Comparison of ENCODE assay signal across 28 mouse cellular contexts in the genomic region with DNA sequence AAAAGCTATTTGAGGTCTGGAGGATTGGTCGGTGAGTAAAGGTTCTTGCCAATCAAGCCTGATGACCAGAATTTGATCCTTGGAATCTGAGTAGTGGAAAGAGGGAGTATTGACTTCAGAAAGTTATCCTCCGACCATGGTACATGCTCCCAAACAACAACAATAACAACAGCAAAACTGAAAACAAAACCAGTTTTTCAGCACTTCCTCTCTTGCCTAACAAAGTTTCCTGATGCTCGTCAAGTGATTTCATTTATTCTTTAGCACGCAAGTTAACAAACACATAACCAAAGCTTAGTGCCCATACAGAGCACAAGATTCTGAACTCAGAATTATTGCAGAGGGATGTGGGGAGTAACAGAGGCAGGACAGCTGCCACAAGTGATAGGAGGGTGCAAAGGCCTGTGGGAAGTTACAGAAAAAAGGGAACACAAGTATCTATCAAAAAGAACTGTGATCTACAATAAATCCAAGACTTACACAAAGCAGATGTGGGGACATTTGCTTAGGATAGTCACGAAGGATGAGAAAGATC. TPM values are rescaled to one million over a fixed set of nuclear protein-coding genes. Genes with fewer than 3 reads are reported as not detected.
A peak's percentile ranks its signal among the peaks of the same experiment; 100 is the strongest.
DNase-seq lines count a peak whose midpoint lies in the region; ATAC-seq and TF ChIP-seq lines count a peak whose summit lies in the region.
"Had no signal": no experiment of that assay in that cellular context is flagged by ENCODE, and none has a peak within 500 bp of the region (broad histone marks: within the 10 kb centered on the region; RNA-seq: fewer than 3 reads in every experiment).

No protein-coding gene starts in this region.

- 34% methylated on average over 5 of the region's 5 CpGs for WGBS in bone marrow, adult 2 months
- 72% methylated on average over 5 of the region's 5 CpGs for WGBS in heart, embryonic 10.5 days

- H3K36me3 ChIP-seq in heart, embryonic 10.5 days: no peaks in the 10 kb centered on the region
- H3K36me3 ChIP-seq: forebrain, embryonic 15.5 days; heart, embryonic 13.5 days; midbrain, embryonic 13.5 days had no signal

- TF ChIP-seq POLR2A in bone marrow, adult 2 months (IDR thresholded peaks at IDR 0.05; ENCODE audit: borderline replicate concordance, control insufficient read depth, low read depth, low read length): no peak

- ATAC-seq in CD4-positive, CD25-positive, alpha-beta regulatory T cell, adult 4 months: peak; percentile 47
- ATAC-seq in inflammation-experienced regulatory T-cells, adult 6 months: peak; percentile 30
- 0 out of 2 replicates have a peak, but pooled peaks have one; percentile 34 for ATAC-seq in megakaryocyte-erythroid progenitor cell, adult 5-6 weeks (replicated peaks; ENCODE audit: low FRiP score, low TSS enrichment, poor library complexity, severe bottlenecking)
- ATAC-seq: forebrain, embryonic 15.5 days; midbrain, embryonic 13.5 days had no signal

- no peak for TF ChIP-seq CTCF in bone marrow, adult 2 months (IDR thresholded peaks at IDR 0.05; ENCODE audit: control insufficient read depth, insufficient read depth, low read length)

- DNase-seq in heart, embryonic 10.5 days (ENCODE audit: low spot score): no peak
- no peak for DNase-seq in adipocyte (ENCODE audit: low spot score)
- no peak for DNase-seq in adrenal gland, adult 8-10 months
- DNase-seq in left cerebral cortex, adult 18-20 months (ENCODE audit: low spot score in 2 of 2): no peak
- DNase-seq: adrenal gland, postnatal 10 days; B cell, adult 2 months; cerebellum, adult 11-12 months; cerebellum, postnatal 10 days; gastrocnemius, adult 2 months; gastrocnemius, postnatal 36 days; heart, adult 2 months; heart, postnatal 10 days; kidney, adult 18-20 months; kidney, postnatal 36 days; liver; lung, adult 2 months; lung, postnatal 10 days; right cerebral cortex, postnatal 25 days had no signal

- H3K4me3 ChIP-seq in bone marrow, adult 2 months (replicated peaks; ENCODE audit: control insufficient read depth, low read depth, low read length): no peak overlapping the region
- no peak overlapping the region for H3K4me3 ChIP-seq in heart, embryonic 10.5 days
- H3K4me3 ChIP-seq: forebrain, embryonic 15.5 days; gastrocnemius, adult 2 months; heart, adult 2 months; heart, embryonic 13.5 days; layer of hippocampus, adult 2 months; midbrain, embryonic 13.5 days had no signal

- peaks cover 1% of the 10 kb centered on the region; the same call in 1 of the 2 replicates for H3K4me1 ChIP-seq in bone marrow, adult 2 months (ENCODE audit: control insufficient read depth, insufficient read depth, low read length)
- H3K4me1 ChIP-seq in heart, embryonic 10.5 days: peaks cover 4% of the 10 kb centered on the region
- H3K4me1 ChIP-seq: forebrain, embryonic 15.5 days; midbrain, embryonic 13.5 days had no signal

- H3K27me3 ChIP-seq in heart, embryonic 10.5 days (ENCODE audit: insufficient read depth, poor library complexity, severe bottlenecking): no peaks in the 10 kb centered on the region
- H3K27me3 ChIP-seq: forebrain, embryonic 15.5 days; heart, embryonic 13.5 days; midbrain, embryonic 13.5 days had no signal

- peak overlapping the region; percentile 51 for H3K27ac ChIP-seq in bone marrow, adult 2 months (ENCODE audit: control insufficient read depth, insufficient read depth, low read depth, low read length, poor library complexity)
- H3K27ac ChIP-seq in heart, embryonic 10.5 days: no peak overlapping the region
- H3K27ac ChIP-seq: forebrain, embryonic 15.5 days; gastrocnemius, adult 2 months; heart, adult 2 months; heart, embryonic 13.5 days; hindbrain, embryonic 14.5 days; layer of hippocampus, adult 2 months; liver, embryonic 14.5 days; midbrain, embryonic 13.5 days had no signal

- H3K9me3 ChIP-seq in heart, embryonic 10.5 days: no peaks in the 10 kb centered on the region
- H3K9me3 ChIP-seq: forebrain, embryonic 15.5 days; heart, embryonic 13.5 days; midbrain, embryonic 13.5 days had no signal

RNA-seq across cellular contexts. Expression of gene Nabp1, which starts 42.1 kb away (rescaled TPM):
- 10 to 100 TPM; 36.8 to 37.5 TPM for polyA plus RNA-seq in CD4-positive, CD25-positive, alpha-beta regulatory T cell, adult 4 months (2017; shearing (Covaris generic))
- 5.9 and 9.8 TPM in 2 replicates for polyA plus RNA-seq in bone marrow, adult 2 months (2011; ENCODE audit: insufficient read depth, insufficient read length, low replicate concordance, missing spikeins)
- polyA plus RNA-seq in inflammation-experienced regulatory T-cells, adult 6 months (2017; shearing (Covaris generic)): 10 to 100 TPM; 32.7 to 58.5 (median 36.0) TPM
- total RNA-seq in megakaryocyte-erythroid progenitor cell, adult 5-6 weeks (2014; fragmentation: Nextera tagmentation): 6.1 and 7.1 TPM in 2 replicates
- 32.2 and 36.0 TPM in 2 replicates for total RNA-seq in megakaryocyte-erythroid progenitor cell, adult 5-6 weeks (2017)
- polyA plus RNA-seq in heart, embryonic 10.5 days (2016; fragmentation: Nextera tagmentation; extraction: Ambion mirVana): 18.8 and 21.5 TPM in 2 replicates
- 10 to 100 TPM; 18.5 to 45.8 (median 28.5) TPM for total RNA-seq in adrenal gland, adult 8-10 months (2022)
- total RNA-seq in left cerebral cortex, adult 18-20 months (2021): 10 to 100 TPM; 14.1 to 15.2 TPM
